Mouse (Mus musculus) forebrain, embryonic 11.5 days (tissue): Measurements from ENCODE around the gene Stox2. TPM values are rescaled to one million over a fixed set of nuclear protein-coding genes. Genes with fewer than 3 reads are reported as not detected.

ENCODE experiments used
- ATAC-seq: fragments of 200-750 bp; cut with Nextera tagmentation; replicated peaks from 2 replicates; pipeline ENCODE4 v1.8.0; 2017; ENCODE audit warnings: moderate TSS enrichment; ENCODE audit not compliant: low FRiP score
- DNase-seq: peaks from one replicate; pipeline ENCODE4 v3.0.0-alpha.2; 2017; ENCODE audit warnings: low spot score
- H3K27ac ChIP-seq: fragments of 300-500 bp; sonication (generic); 2 replicates; pipeline ENCODE4 v1.5.1; 2014; ENCODE audit warnings: low read depth, low read length
- H3K27me3 ChIP-seq: fragments of 300-500 bp; sonication (generic); 2 replicates; pipeline ENCODE4 v1.6.1; 2014; ENCODE audit warnings: mild to moderate bottlenecking, low read length, mixed read lengths; ENCODE audit not compliant: control insufficient read depth, insufficient read depth
- H3K36me3 ChIP-seq: fragments of 300-500 bp; sonication (generic); 2 replicates; pipeline ENCODE4 v1.6.1; 2014; ENCODE audit warnings: mild to moderate bottlenecking, low read length, moderate library complexity, mixed read lengths; ENCODE audit not compliant: control insufficient read depth, insufficient read depth
- H3K4me1 ChIP-seq: fragments of 300-500 bp; sonication (generic); replicated peaks from 2 replicates; pipeline ENCODE4 v1.6.1; 2014; ENCODE audit warnings: low read length, mixed read lengths; ENCODE audit not compliant: control insufficient read depth, insufficient read depth
- H3K4me2 ChIP-seq: fragments of 300-500 bp; sonication (generic); 2 replicates; pipeline ENCODE4 v1.6.1; 2014; ENCODE audit warnings: low read depth, mild to moderate bottlenecking, low read length, moderate library complexity, mixed read lengths; ENCODE audit not compliant: severe bottlenecking
- H3K4me3 ChIP-seq: fragments of 300-500 bp; sonication (generic); 2 replicates; pipeline ENCODE4 v1.5.1; 2014; ENCODE audit warnings: low read depth, low read length
- H3K9ac ChIP-seq: fragments of 300-500 bp; sonication (generic); 2 replicates; pipeline ENCODE4 v1.6.1; 2014; ENCODE audit warnings: low read length
- H3K9me3 ChIP-seq: fragments of 300-500 bp; sonication (generic); 2 replicates; pipeline ENCODE4 v1.6.1; 2016; ENCODE audit warnings: low read length, mixed read lengths; ENCODE audit not compliant: control insufficient read depth
- WGBS: fragments of 180-500 bp; shearing (Covaris S2); extraction: QIAGEN DNeasy Blood & Tissue Kit; methylation state at CpG from one replicate; pipeline ENCODE4 v1.1.7; 2014; 5-methylcytosine and 5-hydroxymethylcytosine counted together
- polyA plus RNA-seq: library from polyadenylated mRNA; unstranded; fragments of >200 nt; fragmentation: Nextera tagmentation; extraction: Ambion mirVana; gene quantifications from 2 replicates; pipeline ENCODE4 v1.2.1, GENCODE M21; 2014

The Stox2 gene
- polyA plus RNA-seq, 1 experiment from 2014 or later: 34.6 TPM

DNA sequence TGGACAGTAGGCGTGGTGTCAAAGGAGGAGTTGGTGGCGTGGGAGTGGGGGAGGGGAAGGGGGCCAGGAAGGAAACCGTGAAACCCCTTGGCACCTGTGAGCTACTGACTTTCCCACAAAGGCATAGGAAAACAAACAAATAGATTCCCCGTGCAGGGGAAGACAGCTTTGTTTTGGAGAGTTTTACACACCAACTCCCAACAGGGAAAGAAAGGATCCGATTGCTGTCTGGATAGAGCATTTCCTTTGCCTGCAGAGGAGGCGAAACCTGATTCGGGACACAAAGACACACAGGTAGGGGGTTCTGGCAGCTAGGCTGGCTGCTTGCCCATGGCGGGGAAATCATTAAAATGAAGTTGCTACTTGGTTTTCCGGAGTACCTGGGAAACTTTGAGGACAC is 310.6 kb downstream of the Stox2 start:
- Histone ChIP-seq H3K27me3 (no peaks in the 10 kb centered on the region), H3K36me3 (no peaks in the 10 kb centered on the region), H3K27ac (no peak overlapping the region), H3K4me2 (peak overlapping the region; percentile 29; the same call in 1 of the 2 replicates), H3K9ac (no peak overlapping the region), H3K4me3 (no peak overlapping the region), H3K9me3 (no peaks in the 10 kb centered on the region), H3K4me1 (no peaks in the 10 kb centered on the region)
- WGBS: 22% methylated on average over 9 of the region's 9 CpGs
- DNase-seq: no peak
- no peak for ATAC-seq

DNA sequence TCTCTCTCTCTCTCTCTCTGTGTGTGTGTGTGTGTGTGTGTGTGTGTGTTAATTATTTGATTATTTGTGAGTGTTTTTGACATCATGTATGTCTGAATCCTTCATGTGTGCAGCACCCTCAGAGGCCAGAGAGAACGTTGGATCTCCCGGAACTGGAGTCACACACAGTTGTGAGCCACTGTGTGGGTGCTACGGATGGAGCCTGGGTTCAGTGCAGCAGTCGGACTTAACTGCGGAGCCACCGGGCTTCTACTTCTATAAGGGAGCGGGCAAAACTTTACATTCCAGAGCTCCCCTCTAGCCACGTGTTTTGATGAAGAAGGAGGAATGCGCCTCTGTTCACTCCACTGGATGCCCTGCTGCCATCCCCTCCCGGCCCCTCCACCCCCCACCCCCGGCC is 311.4 kb downstream of the Stox2 start:
- no peaks in the 10 kb centered on the region for H3K36me3 ChIP-seq
- H3K9ac ChIP-seq: no peak overlapping the region
- H3K9me3 ChIP-seq: no peaks in the 10 kb centered on the region
- no peak overlapping the region for H3K4me3 ChIP-seq
- WGBS: 46% methylated on average over 11 of the region's 11 CpGs
- no peaks in the 10 kb centered on the region for H3K27me3 ChIP-seq
- DNase-seq (no peak), ATAC-seq (no peak)
- H3K4me2 ChIP-seq: no peak overlapping the region
- no peaks in the 10 kb centered on the region for H3K4me1 ChIP-seq
- no peak overlapping the region for H3K27ac ChIP-seq

DNA sequence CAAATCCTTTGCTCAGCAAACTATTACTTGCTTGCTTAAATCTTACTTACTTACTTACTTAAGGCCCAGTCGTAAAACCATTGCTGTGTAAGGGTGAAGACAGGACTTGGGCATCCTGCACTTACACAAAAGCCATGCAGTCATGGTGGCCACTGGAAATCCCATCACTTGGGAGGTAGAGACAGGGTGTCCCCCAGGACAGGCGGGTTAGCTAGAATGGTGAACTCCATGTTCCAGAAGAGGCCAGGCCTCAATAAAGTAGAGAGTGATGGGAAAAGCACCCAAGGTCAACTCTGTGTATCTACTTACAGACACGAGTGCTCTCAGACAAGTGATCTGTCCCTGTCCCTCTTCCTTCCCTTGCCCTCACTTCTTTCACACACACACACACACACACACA is 312.8 kb downstream of the Stox2 start:
- ATAC-seq: no peak
- Histone ChIP-seq H3K4me2 (no peak overlapping the region), H3K4me3 (no peak overlapping the region), H3K27me3 (no peaks in the 10 kb centered on the region), H3K9ac (no peak overlapping the region), H3K36me3 (no peaks in the 10 kb centered on the region), H3K27ac (no peak overlapping the region), H3K9me3 (no peaks in the 10 kb centered on the region), H3K4me1 (no peaks in the 10 kb centered on the region)
- DNase-seq: no peak
- whole genome bisulfite sequencing: 85% methylated on average over 3 of the region's 3 CpGs

Other genes starting within 250 kb of the Stox2 start
- gene Trappc11, start 87.1 kb upstream of the Stox2 start, polyA plus RNA-seq: 44.2 and 45.7 TPM in 2 replicates
- 49.9 and 56.1 TPM in 2 replicates for gene Rwdd4a, start 87.3 kb upstream of the Stox2 start, polyA plus RNA-seq
- 10.6 and 11.0 TPM in 2 replicates for gene Ing2, start 229.2 kb upstream of the Stox2 start, polyA plus RNA-seq